Mouse (Mus musculus): ENCODE data around the gene Cfap206.
A peak's percentile ranks its signal among the peaks of the same experiment; 100 is the strongest.

GRCm38 (mm10) chr4:34734461-34734860 is 4.5 kb upstream of the Cfap206 start:
- no peak for TF ChIP-seq ZC3H11A (IDR thresholded peaks at IDR 0.05; ENCODE audit: borderline replicate concordance, low read depth, low read length)
- TF ChIP-seq CHD2 (IDR thresholded peaks at IDR 0.05; ENCODE audit: low read depth, low read length): 0 out of 2 replicates have a peak, but pooled peaks have one; percentile 43
- no peak for TF ChIP-seq ZNF384 (IDR thresholded peaks at IDR 0.05; ENCODE audit: low read depth, low read length)
- TF ChIP-seq HCFC1 (IDR thresholded peaks at IDR 0.05; ENCODE audit: borderline replicate concordance, insufficient read depth, low read length): no peak
- TF ChIP-seq MAFK (IDR thresholded peaks at IDR 0.05; ENCODE audit: insufficient read depth, low read depth, low read length): no peak
